Comparison of ENCODE assay signal across 10 mouse cellular contexts in the genomic region with DNA sequence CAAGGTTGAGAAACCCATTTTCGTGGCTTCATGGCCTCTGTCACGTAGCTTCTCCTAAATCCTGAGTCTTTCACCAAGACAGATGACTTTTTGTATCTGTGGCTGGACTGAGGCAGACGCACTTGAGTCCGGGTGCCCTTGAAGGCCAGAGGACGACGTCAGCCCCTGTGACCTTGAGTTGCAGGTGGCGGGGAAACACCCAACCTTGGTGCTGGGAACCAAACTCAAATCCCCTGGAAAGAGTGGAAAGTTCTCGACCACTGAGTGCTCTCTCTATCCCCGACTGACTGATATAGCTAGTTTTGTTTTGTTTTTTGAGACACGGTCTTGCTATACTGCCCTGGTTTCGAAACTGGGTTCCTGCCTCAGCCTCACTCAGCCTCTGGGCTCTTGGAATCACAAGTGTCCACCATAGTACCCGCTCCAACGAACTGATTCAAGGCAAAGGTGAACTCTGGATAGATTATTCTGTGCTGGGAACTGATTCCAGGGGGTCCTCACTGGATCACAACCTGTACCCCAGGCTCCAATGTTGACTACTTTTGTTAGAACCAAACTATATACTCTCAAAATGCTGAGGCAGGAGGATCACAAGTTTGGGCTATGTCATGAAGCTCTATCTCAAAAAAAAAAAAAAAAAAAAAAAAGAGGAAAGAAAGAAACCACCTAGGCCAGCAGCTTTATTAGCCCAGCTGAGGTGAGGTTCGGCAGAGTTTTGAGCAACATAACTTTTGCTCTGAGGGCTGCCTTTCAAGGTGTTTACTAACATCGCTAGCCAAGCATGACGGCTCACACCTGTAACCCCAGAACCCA. TPM values are rescaled to one million over a fixed set of nuclear protein-coding genes. Genes with fewer than 3 reads are reported as not detected.
DNase-seq lines count a peak whose midpoint lies in the region; TF ChIP-seq lines count a peak whose summit lies in the region.
"Had no signal": no experiment of that assay in that cellular context is flagged by ENCODE, and none has a peak within 500 bp of the region (broad histone marks: within the 10 kb centered on the region; RNA-seq: fewer than 3 reads in every experiment).

No protein-coding gene starts in this region.

- H3K36me3 ChIP-seq in heart, adult 2 months (ENCODE audit: control insufficient read depth, insufficient read depth, low read length), result peaks cover 4% of the 10 kb centered on the region
- no peaks in the 10 kb centered on the region for H3K36me3 ChIP-seq in splenic B cell, adult 2 months (ENCODE audit: control insufficient read depth, insufficient read depth, low read length, poor library complexity, severe bottlenecking)

- no peak for TF ChIP-seq EP300 in heart, adult 2 months (IDR thresholded peaks at IDR 0.05; ENCODE audit: insufficient read depth, low read depth, low read length)

- no peaks in the 10 kb centered on the region for H3K27me3 ChIP-seq in heart, adult 2 months (ENCODE audit: control insufficient read depth, insufficient read depth, low read length)
- H3K27me3 ChIP-seq in splenic B cell, adult 2 months (ENCODE audit: control insufficient read depth, insufficient read depth, low read length, poor library complexity, severe bottlenecking), result no peaks in the 10 kb centered on the region

- H3K4me3 ChIP-seq in heart, adult 2 months, result no peak overlapping the region

- H3K79me2 ChIP-seq in heart, adult 2 months (replicated peaks; ENCODE audit: control insufficient read depth, insufficient read depth, low read length), result no peaks in the 10 kb centered on the region

- H3K9ac ChIP-seq in heart, adult 2 months (ENCODE audit: low read depth, low read length), result no peak overlapping the region

- intact Hi-C loops in heart, adult 2 months (cut with DNase I), result no loop called here
- intact Hi-C loops in heart, postnatal 14 days (cut with DNase I), result no loop called here

- peak overlapping the region; percentile 95 for H3K27ac ChIP-seq in heart, adult 2 months

- DNase-seq in heart, adult 2 months, result no peak
- DNase-seq in heart, postnatal 14 days, result no peak
- DNase-seq in lung, postnatal 36 days, result peak; percentile 25
- no peak for DNase-seq in lung, adult 18-20 months
- peak; percentile 55 for DNase-seq in induced T-regulatory cell, adult 2 months (ENCODE audit: low read depth)
- DNase-seq in splenic B cell, adult 2 months (ENCODE audit: low read depth, low spot score), result peak; percentile 57
- DNase-seq in frontal cortex, postnatal 25 days (ENCODE audit: low spot score in 2 of 2), result no peak
- DNase-seq in frontal cortex, postnatal 14 days (ENCODE audit: low spot score in 2 of 2), result no peak
- DNase-seq: adrenal gland, postnatal 36 days; thymus, adult 2 months had no signal

- WGBS in heart, adult 2 months, result 87% methylated on average over 16 of the region's 16 CpGs

- TF ChIP-seq CTCF in heart, adult 2 months (IDR thresholded peaks at IDR 0.05), result no peak

- H3K4me1 ChIP-seq in heart, adult 2 months (ENCODE audit: control insufficient read depth, insufficient read depth, low read length), result peaks cover 34% of the 10 kb centered on the region

- TF ChIP-seq POLR2A in heart, adult 2 months (IDR thresholded peaks at IDR 0.05; ENCODE audit: insufficient read depth, low read depth, low read length), result no peak

RNA-seq across cellular contexts. Expression of gene Mcl1, which starts 7.0 kb away (rescaled TPM):
- total RNA-seq in heart, adult 2 months (2021), result 100 to 1,000 TPM; 134 to 139 TPM
- 39.1 and 64.4 TPM in 2 replicates for polyA plus RNA-seq in heart, adult 2 months (2012; rRNA removed)
- total RNA-seq in heart, postnatal 14 days (2021), result 100 to 1,000 TPM; 161 to 165 TPM

RNA-seq across cellular contexts. Expression of gene Ensa, which starts 26.8 kb away (rescaled TPM):
- total RNA-seq in heart, adult 2 months (2021), result 10 to 100 TPM; 71.5 to 77.7 TPM
- 17.4 and 28.3 TPM in 2 replicates for polyA plus RNA-seq in heart, adult 2 months (2012; rRNA removed)
- total RNA-seq in heart, postnatal 14 days (2021), result 10 to 100 TPM; 62.5 to 63.7 TPM

RNA-seq across cellular contexts. Expression of gene Adamtsl4, which starts 36.1 kb away (rescaled TPM):
- 10 to 100 TPM; 39.2 to 51.4 TPM for total RNA-seq in heart, adult 2 months (2021)
- polyA plus RNA-seq in heart, adult 2 months (2012; rRNA removed), result 36.2 and 46.2 TPM in 2 replicates
- total RNA-seq in heart, postnatal 14 days (2021), result 10 to 100 TPM; 48.3 to 57.2 TPM

Comparison
In these comparisons a context has a peak if more than half of its experiments do, and no peak if none do; other contexts are left out.
1. DNase-seq: peak in lung, postnatal 36 days (single experiment), induced T-regulatory cell, adult 2 months (single experiment) and splenic B cell, adult 2 months (single experiment); none in heart, adult 2 months (0 of 2), heart, postnatal 14 days (0 of 2), lung, adult 18-20 months (0 of 2), frontal cortex, postnatal 25 days (0 of 2) and frontal cortex, postnatal 14 days (0 of 2).